Mouse (Mus musculus) liver, adult 2 months (tissue): Measurements from ENCODE around the gene Capns2. TPM values are rescaled to one million over a fixed set of nuclear protein-coding genes. Genes with fewer than 3 reads are reported as not detected.

ENCODE experiments used
- DNase-seq: peaks from one replicate; pipeline ENCODE4 v3.0.0-alpha.2; 2011; ENCODE audit warnings: low read depth, low spot score; ENCODE audit errors: extremely low read depth
- H3K27ac ChIP-seq: fragments of 200-500 bp; replicated peaks from 2 replicates; pipeline ENCODE4 v1.5.1; 2012; ENCODE audit warnings: low read depth, mild to moderate bottlenecking, control low read depth, inconsistent platforms, low read length; ENCODE audit not compliant: insufficient read depth
- H3K27me3 ChIP-seq: fragments of 200-500 bp; 2 replicates; pipeline ENCODE4 v1.6.1; 2012; ENCODE audit warnings: mild to moderate bottlenecking, moderate library complexity, low read length, inconsistent platforms; ENCODE audit not compliant: control insufficient read depth, insufficient read depth
- H3K36me3 ChIP-seq: fragments of 200-500 bp; 2 replicates; pipeline ENCODE4 v1.6.1; 2012; ENCODE audit warnings: low read length, inconsistent platforms; ENCODE audit not compliant: control insufficient read depth, insufficient read depth
- H3K4me1 ChIP-seq: fragments of 200-500 bp; 2 replicates; pipeline ENCODE4 v1.6.1; 2011; ENCODE audit warnings: low read length; ENCODE audit not compliant: control insufficient read depth, insufficient read depth
- H3K4me3 ChIP-seq: fragments of 200-500 bp; 2 replicates; pipeline ENCODE4 v1.5.1; 2011; ENCODE audit warnings: low read depth, mild to moderate bottlenecking, control low read depth, low read length, moderate library complexity; ENCODE audit not compliant: insufficient read depth
- H3K79me2 ChIP-seq: fragments of 200-500 bp; 2 replicates; pipeline ENCODE4 v1.6.1; 2012; ENCODE audit warnings: inconsistent platforms, mild to moderate bottlenecking, low read length, moderate library complexity; ENCODE audit not compliant: control insufficient read depth, insufficient read depth
- H3K9ac ChIP-seq: fragments of 200-500 bp; 2 replicates; pipeline ENCODE4 v1.6.1; 2012; ENCODE audit warnings: low read depth, mild to moderate bottlenecking, control low read depth, inconsistent platforms, low read length
- CTCF ChIP-seq: fragments of 200-500 bp; IDR thresholded peaks from 2 replicates; pipeline ENCODE4 v1.5.1; 2011; ENCODE audit warnings: low read depth, low read length, control low read depth
- POLR2A ChIP-seq: fragments of 200-500 bp; IDR thresholded peaks from 2 replicates; pipeline ENCODE4 v1.6.1; 2011; ENCODE audit warnings: low read length, control low read depth; ENCODE audit not compliant: insufficient read depth; ENCODE audit errors: extremely low read depth
- WGBS: fragments of 180-500 bp; shearing (Covaris S2); methylation state at CpG from one replicate; pipeline ENCODE4 v1.1.7; 2018; 5-methylcytosine and 5-hydroxymethylcytosine counted together
- polyA plus RNA-seq: library from polyadenylated mRNA; depleted of rRNA; stranded (reverse); fragments of >200 nt; gene quantifications from 2 replicates; pipeline ENCODE4 v1.2.3, GENCODE M21; 2012; rRNA removed
- total RNA-seq: library from RNA; depleted of rRNA; stranded (reverse); fragments of >200 nt; gene quantifications from 2 replicates; pipeline ENCODE4 v1.2.3, GENCODE M21; 2014; rRNA removed

Gene Capns2
- total and polyA plus RNA-seq, 2 experiments = 0.28 TPM; not detected in 1

DNA sequence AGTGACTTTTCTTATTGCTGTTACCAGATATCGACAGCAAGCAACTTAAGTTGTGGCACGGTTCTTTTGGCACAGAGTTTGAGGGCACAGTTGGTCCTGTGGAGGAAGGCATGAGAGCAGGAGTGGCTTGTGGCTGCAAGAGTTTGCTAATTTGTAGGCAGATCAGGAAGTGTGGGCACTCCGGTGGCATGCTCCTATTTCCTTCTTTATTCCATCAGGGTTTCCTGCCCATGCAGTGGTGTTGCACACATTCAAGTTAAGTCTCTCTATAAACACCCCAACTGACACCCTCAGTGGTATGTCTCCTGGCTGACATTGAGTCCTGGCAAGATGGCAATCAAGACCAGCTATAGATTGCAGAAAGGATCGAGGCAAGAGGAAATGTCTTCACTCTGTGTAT lies 47.9 kb downstream of the Capns2 start:
- Histone ChIP-seq H3K36me3 (no peaks in the 10 kb centered on the region), H3K4me1 (no peaks in the 10 kb centered on the region), H3K4me3 (no peak overlapping the region), H3K79me2 (no peaks in the 10 kb centered on the region), H3K9ac (no peak overlapping the region), H3K27ac (no peak overlapping the region), H3K27me3 (no peaks in the 10 kb centered on the region)
- no peak for TF ChIP-seq POLR2A
- TF ChIP-seq CTCF = no peak
- WGBS = 82% methylated on average over 4 of the region's 4 CpGs
- DNase-seq = no peak

DNA sequence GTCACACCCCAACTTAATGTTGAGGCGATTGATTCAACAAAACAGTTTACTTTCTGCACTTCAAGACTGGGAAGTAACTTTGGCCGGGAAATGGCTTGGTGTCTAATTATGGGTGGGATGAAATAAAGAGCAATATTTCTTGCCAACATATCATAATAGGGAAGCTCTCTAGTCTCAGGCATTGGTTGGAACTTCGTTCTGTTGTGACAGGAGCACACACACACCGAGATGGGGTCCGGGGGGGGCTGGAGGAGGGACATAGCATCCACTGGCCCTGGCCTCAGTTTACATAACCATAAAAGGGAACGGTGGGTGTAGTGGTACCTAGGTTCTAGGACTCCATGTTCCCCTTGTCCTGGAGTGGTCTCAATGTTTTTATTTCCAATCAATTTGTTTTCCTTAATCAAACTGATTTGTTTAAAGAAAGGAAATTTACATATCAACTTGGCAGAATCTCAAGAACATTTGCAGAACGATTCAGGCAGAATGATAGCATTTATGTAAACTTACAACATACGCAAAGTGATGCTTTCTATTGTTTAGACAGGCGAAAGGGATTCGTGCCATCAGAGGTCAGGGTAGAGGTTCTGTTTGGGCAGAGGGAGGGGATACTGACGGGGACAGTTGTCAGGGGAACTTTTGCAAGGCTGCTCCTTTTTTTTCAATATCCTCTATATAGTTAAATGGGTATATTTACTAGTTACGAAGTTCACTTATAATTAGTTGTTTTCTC lies 49.6 kb downstream of the Capns2 start:
- 50% methylated on average over 12 of the region's 12 CpGs for WGBS
- H3K27ac ChIP-seq = no peak overlapping the region
- no peak for DNase-seq
- no peaks in the 10 kb centered on the region for H3K27me3 ChIP-seq
- no peak overlapping the region for H3K9ac ChIP-seq
- no peaks in the 10 kb centered on the region for H3K36me3 ChIP-seq
- H3K4me1 ChIP-seq = no peaks in the 10 kb centered on the region
- no peak overlapping the region for H3K4me3 ChIP-seq
- no peaks in the 10 kb centered on the region for H3K79me2 ChIP-seq
- TF ChIP-seq CTCF = no peak
- TF ChIP-seq POLR2A = no peak

Other genes starting within 250 kb of the Capns2 start
- gene Irx6, start 227.1 kb upstream of the Capns2 start, total RNA-seq = not detected in 2 replicates
- not detected in 2 replicates for gene Irx6, start 227.1 kb upstream of the Capns2 start, polyA plus RNA-seq
- 1.9 TPM in 2 replicates for gene Mmp2, start 74.1 kb upstream of the Capns2 start, total RNA-seq
- 4.1 and 4.4 TPM in 2 replicates for gene Mmp2, start 74.1 kb upstream of the Capns2 start, polyA plus RNA-seq
- gene Lpcat2, start 46.1 kb upstream of the Capns2 start, total RNA-seq = 2.5 and 2.7 TPM in 2 replicates
- gene Lpcat2, start 46.1 kb upstream of the Capns2 start, polyA plus RNA-seq = 0.39 and 0.82 TPM in 2 replicates
- not detected in 2 replicates for gene Slc6a2, start 58.7 kb downstream of the Capns2 start, total RNA-seq
- gene Slc6a2, start 58.7 kb downstream of the Capns2 start, polyA plus RNA-seq = not detected in 2 replicates
- gene Ces1a, start 146.8 kb downstream of the Capns2 start, total RNA-seq = 0.28 TPM in 1 of 2 replicates, not detected in the other
- 0.09 and 0.20 TPM in 2 replicates for gene Ces1a, start 146.8 kb downstream of the Capns2 start, polyA plus RNA-seq
- 51.9 and 54.4 TPM in 2 replicates for gene Ces1b, start 178.6 kb downstream of the Capns2 start, total RNA-seq
- 62.2 and 86.9 TPM in 2 replicates for gene Ces1b, start 178.6 kb downstream of the Capns2 start, polyA plus RNA-seq
- gene Ces1c, start 229.9 kb downstream of the Capns2 start, total RNA-seq = 4,024 and 4,244 TPM in 2 replicates
- gene Ces1c, start 229.9 kb downstream of the Capns2 start, polyA plus RNA-seq = 2,214 and 2,228 TPM in 2 replicates